Mouse (Mus musculus) heart, adult 2 months (tissue): ENCODE data around the gene Lcn5.
"Not testable (repeated sequence)": the region's sequence is repeated elsewhere in the genome, so short reads cannot be mapped to it uniquely, and the experiment has no call there.

Experiments used
- CTCF ChIP-seq: fragments of 200-600 bp; IDR thresholded peaks from 2 replicates; pipeline ENCODE4 v1.8.1; 2022; ENCODE audit warnings: antibody characterized with exemption, mild to moderate bottlenecking, moderate library complexity
- EP300 ChIP-seq: fragments of 200-500 bp; IDR thresholded peaks from 2 replicates; pipeline ENCODE4 v1.6.1; 2011; ENCODE audit warnings: low read depth, low read length, control low read depth; ENCODE audit not compliant: insufficient read depth
- POLR2A ChIP-seq: fragments of 200-500 bp; IDR thresholded peaks from 2 replicates; pipeline ENCODE4 v1.6.1; 2011; ENCODE audit warnings: mild to moderate bottlenecking, low read depth, low read length, control low read depth; ENCODE audit not compliant: insufficient read depth

DNA sequence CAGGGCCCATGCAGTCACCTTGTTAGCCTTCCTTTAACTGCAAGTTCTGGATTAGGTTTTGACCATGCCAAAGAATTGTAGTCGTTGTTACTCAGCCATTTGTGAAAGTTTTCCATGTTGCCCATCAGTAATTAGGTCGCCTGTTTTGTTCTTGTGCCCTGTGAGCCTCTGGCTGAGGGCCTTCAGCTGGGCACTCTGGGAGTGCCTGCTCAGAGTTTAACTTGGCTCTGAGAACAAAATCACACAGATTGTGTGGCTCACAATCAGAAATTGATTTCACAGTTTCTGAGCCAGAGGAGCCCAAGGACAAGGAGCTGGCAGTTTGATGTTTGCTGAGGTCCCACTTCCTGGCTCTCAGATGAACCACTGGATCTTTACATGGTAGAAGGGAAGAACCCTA, 52.0 kb downstream of the Lcn5 start:
- not testable (repeated sequence) for TF ChIP-seq POLR2A, CTCF, EP300
